Mouse (Mus musculus): ENCODE measurements at regions not wholly inside any gene's neighbourhood (a gene's known extent, or its start where the extent isn't known, plus 50 kb on each side); places are given as distances from the start of the nearest gene placed in this dataset.

DNA sequence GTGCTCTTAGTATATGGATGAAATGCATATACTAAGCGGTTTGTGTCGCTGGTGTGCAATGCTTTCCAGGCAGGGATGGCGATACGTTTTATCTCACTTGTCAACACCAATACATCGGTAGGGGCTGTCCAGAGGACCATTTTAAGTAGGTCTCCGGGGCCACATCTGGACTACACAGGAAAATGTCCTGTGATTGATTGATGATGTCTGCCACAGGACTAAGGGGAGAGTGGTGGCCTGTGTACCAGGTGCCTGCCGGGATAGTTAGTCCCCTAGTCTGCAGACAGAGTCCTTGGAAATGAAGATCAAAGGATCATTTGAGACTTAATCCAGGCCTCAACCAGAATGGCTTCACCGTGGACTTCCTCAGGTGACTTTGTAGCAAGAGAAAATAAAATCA lies 460.6 kb downstream of the Bnc2 start:
- DNase-seq (ENCODE audit: low spot score in 2 of 2) = no peak

DNA sequence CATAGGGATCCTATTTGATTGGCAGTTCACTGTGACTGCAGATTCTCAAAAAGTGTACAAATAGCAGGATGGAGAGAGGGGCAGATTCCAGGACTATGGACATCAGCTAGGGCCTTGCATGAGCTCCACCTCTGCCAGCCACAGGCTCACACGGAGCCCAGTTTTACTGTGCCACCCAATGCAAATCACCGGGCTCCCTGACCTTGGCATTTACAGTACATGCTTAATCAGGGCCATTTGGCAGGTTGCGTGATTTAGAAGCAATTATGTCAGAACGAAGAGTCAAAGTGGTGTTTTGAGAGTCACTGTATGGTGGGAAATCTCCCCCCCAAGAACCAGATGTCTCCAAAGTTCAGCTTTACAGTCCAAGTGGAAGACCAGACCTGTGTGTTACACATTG lies 456.1 kb downstream of the Bnc2 start:
- no peak for DNase-seq (ENCODE audit: low spot score in 2 of 2)

DNA sequence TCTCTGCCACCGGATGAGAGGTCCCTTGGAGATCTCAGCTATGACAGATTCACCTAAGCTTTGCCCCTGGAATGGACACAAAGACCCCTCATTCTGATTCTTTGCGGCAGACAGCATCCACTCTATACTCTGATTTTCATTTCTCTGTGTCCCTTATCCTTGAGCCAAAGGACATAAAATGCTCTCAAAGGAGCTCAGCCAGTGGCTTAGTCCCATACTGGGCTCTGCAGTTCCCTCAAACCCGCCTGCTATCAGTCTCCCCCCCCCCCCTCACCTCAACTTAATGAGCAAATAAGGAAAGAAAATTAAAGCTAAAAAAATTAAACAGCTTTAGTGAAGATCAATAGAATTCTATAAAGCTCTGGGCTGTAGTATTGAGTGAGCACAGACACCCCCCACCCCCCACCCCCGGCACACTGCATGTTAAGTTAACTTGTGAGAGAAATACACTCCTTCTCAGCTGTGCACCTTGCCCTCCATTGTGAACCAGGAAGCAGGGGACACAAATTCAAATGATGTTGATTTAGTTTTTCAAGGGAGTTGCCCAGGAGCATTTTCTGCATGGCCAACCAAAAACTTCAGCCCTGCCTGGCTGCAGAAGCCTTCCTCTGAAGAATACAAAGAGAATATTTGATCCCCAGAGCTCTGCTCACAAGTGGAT lies 452.9 kb downstream of the Bnc2 start:
- DNase-seq (ENCODE audit: low spot score in 2 of 2) = no peak

GRCm38 (mm10) chr4:84222805-84223335 lies 452.2 kb downstream of the Bnc2 start:
- DNase-seq (ENCODE audit: low spot score in 2 of 2) = peak in 1 of 2 experiments; percentile 30

GRCm38 (mm10) chr4:84224556-84224955 lies 450.5 kb downstream of the Bnc2 start:
- no peak for DNase-seq (ENCODE audit: low spot score in 2 of 2)

All from layer of hippocampus, postnatal 10 days (tissue).